Mouse (Mus musculus) stomach, embryonic 16.5 days (tissue): ENCODE results near the gene Abhd2. TPM values are rescaled to one million over a fixed set of nuclear protein-coding genes. Genes with fewer than 3 reads are reported as not detected.

ENCODE experiments used
- ATAC-seq: fragments of 200-750 bp; cut with Nextera tagmentation; 2 replicates; pipeline ENCODE4 v1.8.0; 2017; ENCODE audit warnings: moderate number of reproducible peaks, moderate TSS enrichment; ENCODE audit not compliant: insufficient read depth, low FRiP score
- H3K27ac ChIP-seq: fragments of 300-500 bp; sonication (generic); 2 replicates; pipeline ENCODE4 v1.5.1; 2014; ENCODE audit warnings: low read length
- H3K27me3 ChIP-seq: fragments of 300-500 bp; sonication (generic); 2 replicates; pipeline ENCODE4 v1.6.1; 2014; ENCODE audit warnings: low read length, control low read depth, mixed read lengths; ENCODE audit not compliant: control insufficient read depth, insufficient read depth
- H3K36me3 ChIP-seq: fragments of 300-500 bp; sonication (generic); 2 replicates; pipeline ENCODE4 v1.6.1; 2014; ENCODE audit warnings: low read length; ENCODE audit not compliant: control insufficient read depth, insufficient read depth
- H3K4me1 ChIP-seq: fragments of 300-500 bp; sonication (generic); 2 replicates; pipeline ENCODE4 v1.6.1; 2014; ENCODE audit warnings: low read length, control low read depth, mixed read lengths; ENCODE audit not compliant: control insufficient read depth, insufficient read depth
- H3K4me2 ChIP-seq: fragments of 300-500 bp; sonication (generic); 2 replicates; pipeline ENCODE4 v1.6.1; 2014; ENCODE audit warnings: low read depth, low read length, mixed read lengths
- H3K4me3 ChIP-seq: fragments of 300-500 bp; sonication (generic); replicated peaks from 2 replicates; pipeline ENCODE4 v1.5.1; 2014; ENCODE audit warnings: mild to moderate bottlenecking, low read length
- H3K9ac ChIP-seq: fragments of 300-500 bp; sonication (generic); 2 replicates; pipeline ENCODE4 v1.6.1; 2014; ENCODE audit warnings: low read length
- H3K9me3 ChIP-seq: fragments of 300-500 bp; sonication (generic); replicated peaks from 2 replicates; pipeline ENCODE4 v1.6.1; 2016; ENCODE audit warnings: low read length, control low read depth; ENCODE audit not compliant: control insufficient read depth
- WGBS: fragments of 180-500 bp; shearing (Covaris S2); extraction: QIAGEN DNeasy Blood & Tissue Kit; methylation state at CpG from one replicate; pipeline ENCODE4 v1.1.7; 2014; 5-methylcytosine and 5-hydroxymethylcytosine counted together
- polyA plus RNA-seq: library from polyadenylated mRNA; unstranded; fragments of >200 nt; fragmentation: Nextera tagmentation; extraction: Ambion mirVana; gene quantifications from 2 replicates; pipeline ENCODE4 v1.2.1, GENCODE M21; 2015

Gene Abhd2
- polyA plus RNA-seq, 1 experiment from 2014 or later, result 13.8 TPM

DNA sequence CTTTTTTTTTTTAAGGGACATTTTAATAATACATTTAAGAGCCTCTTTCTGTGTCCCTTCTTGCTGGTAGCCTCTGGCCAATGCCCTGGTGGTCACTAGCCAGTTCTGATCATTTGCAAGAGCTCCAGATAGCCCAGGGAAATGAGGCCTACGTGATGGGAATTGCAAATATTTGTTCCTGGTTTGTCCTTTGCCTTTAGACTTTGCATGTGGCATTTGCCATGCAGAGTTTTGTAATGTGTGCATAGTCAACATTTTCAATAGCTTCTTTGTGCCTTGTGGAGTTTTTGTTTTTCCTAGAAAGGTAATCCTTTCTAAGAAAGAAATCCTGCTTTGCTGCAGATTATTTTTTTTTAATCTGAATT, 37.2 kb downstream of the Abhd2 start:
- H3K27me3 ChIP-seq, result no peaks in the 10 kb centered on the region
- H3K36me3 ChIP-seq, result no peaks in the 10 kb centered on the region
- H3K4me1 ChIP-seq, result peaks cover 54% of the 10 kb centered on the region
- WGBS, result 45% methylated on average over 1 of the region's 1 CpGs
- H3K9ac ChIP-seq, result no peak overlapping the region
- ATAC-seq, result no peak
- H3K27ac ChIP-seq, result peak overlapping the region; percentile 72; the same call in 1 of the 2 replicates
- H3K4me3 ChIP-seq, result no peak overlapping the region
- H3K4me2 ChIP-seq, result 0 out of 2 replicates have a peak overlapping the region, but pooled peaks have one; percentile 3
- H3K9me3 ChIP-seq, result no peaks in the 10 kb centered on the region

GRCm38 (mm10) chr7:79311420-79311988, 38.5 kb downstream of the Abhd2 start:
- Histone ChIP-seq H3K9ac (no peak overlapping the region), H3K36me3 (no peaks in the 10 kb centered on the region)
- 83% methylated on average over 5 of the region's 5 CpGs for WGBS

DNA sequence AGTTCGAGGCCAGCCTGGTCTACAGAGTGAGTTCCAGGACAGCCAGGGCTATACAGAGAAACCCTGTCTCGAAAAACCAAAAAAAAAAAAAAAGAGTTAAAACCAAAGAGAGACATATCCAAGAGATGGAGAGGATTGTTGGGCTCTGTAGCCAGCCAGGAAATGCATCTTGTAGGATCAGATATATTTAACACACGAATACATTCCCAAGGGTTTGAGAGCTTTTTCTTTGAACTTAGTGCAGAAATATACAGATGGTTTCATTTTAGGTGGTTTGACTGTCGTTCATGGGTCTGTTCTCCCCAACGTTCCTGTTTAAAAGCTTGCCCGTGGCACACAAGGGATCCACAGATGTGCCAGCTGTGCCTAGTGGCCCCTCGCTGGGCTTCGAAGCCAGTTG, 39.2 kb downstream of the Abhd2 start:
- no peak overlapping the region for H3K4me2 ChIP-seq
- WGBS, result 61% methylated on average over 7 of the region's 8 CpGs
- no peak for ATAC-seq
- no peaks in the 10 kb centered on the region for H3K27me3 ChIP-seq
- H3K9ac ChIP-seq, result peak overlapping the region; percentile 27
- H3K4me1 ChIP-seq, result peaks cover 64% of the 10 kb centered on the region
- no peaks in the 10 kb centered on the region for H3K9me3 ChIP-seq
- no peaks in the 10 kb centered on the region for H3K36me3 ChIP-seq
- H3K27ac ChIP-seq, result peak overlapping the region; percentile 82
- no peak overlapping the region for H3K4me3 ChIP-seq

More at GRCm38 (mm10) chr7:79311420-79311988, 38.5 kb downstream of the Abhd2 start:
- no peak overlapping the region for H3K4me3 ChIP-seq
- H3K9me3 ChIP-seq, result no peaks in the 10 kb centered on the region
- H3K4me2 ChIP-seq, result no peak overlapping the region
- no peaks in the 10 kb centered on the region for H3K27me3 ChIP-seq
- no peak overlapping the region; the same call in 1 of the 2 replicates for H3K27ac ChIP-seq
- H3K4me1 ChIP-seq, result peaks cover 60% of the 10 kb centered on the region
- no peak for ATAC-seq

DNA sequence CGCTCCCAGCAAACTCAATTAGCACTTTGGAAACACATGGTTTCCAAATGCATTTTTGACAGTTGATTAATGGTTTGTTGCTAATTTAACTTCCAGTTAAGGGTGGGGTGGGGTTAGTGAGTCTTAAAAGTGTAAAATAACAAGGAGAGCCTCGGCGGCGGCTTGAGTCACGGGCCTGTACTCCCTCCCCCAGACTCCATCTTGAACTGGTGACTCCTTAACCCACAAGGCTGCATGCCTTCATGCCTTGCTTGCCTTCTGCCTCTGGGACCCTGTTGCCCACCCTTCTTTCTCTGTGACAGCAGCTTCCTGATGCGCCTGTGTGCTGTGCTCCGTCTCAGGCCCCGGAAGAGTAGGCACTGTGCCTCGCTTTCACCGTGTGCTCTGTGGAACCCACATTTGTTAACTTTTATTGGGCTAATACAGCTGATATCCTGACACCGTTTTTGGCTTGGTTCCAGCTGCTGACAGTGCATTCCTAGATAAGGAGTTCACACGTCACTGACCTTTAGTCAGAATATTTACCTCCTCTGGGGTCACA, 40.6 kb downstream of the Abhd2 start:
- peak overlapping the region; percentile 82 for H3K27ac ChIP-seq
- peaks cover 75% of the 10 kb centered on the region for H3K4me1 ChIP-seq

DNA sequence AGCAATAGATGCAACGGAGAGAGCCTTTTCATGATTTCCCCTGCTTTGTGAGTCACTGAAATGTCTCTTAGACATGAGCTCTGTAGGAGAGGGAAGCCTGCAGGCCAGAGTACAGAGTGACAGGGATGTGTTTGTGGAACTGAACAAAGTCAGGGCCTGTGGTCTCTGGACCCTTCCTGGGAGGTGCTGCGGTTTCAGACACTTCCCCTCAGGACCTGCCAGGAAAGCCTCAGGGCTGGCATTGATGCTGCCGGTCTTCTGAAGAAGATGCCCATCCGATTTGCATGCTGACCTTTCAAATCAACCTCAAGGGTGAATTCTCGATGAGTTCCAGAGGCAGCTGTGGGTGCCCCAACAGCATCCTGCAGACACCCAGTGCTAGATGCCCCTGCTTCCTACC, 41.5 kb downstream of the Abhd2 start:
- H3K4me3 ChIP-seq, result no peak overlapping the region
- no peaks in the 10 kb centered on the region for H3K27me3 ChIP-seq
- no peak overlapping the region for H3K27ac ChIP-seq
- no peak overlapping the region for H3K4me2 ChIP-seq
- no peaks in the 10 kb centered on the region for H3K36me3 ChIP-seq
- ATAC-seq, result no peak
- no peak overlapping the region for H3K9ac ChIP-seq
- H3K9me3 ChIP-seq, result no peaks in the 10 kb centered on the region
- peaks cover 67% of the 10 kb centered on the region for H3K4me1 ChIP-seq
- 68% methylated on average over 5 of the region's 5 CpGs for WGBS

More for the DNA sequence above, 40.6 kb downstream of the Abhd2 start:
- Histone ChIP-seq H3K9ac (peak overlapping the region; percentile 56), H3K4me3 (no peak overlapping the region), H3K27me3 (no peaks in the 10 kb centered on the region), H3K9me3 (no peaks in the 10 kb centered on the region), H3K36me3 (no peaks in the 10 kb centered on the region), H3K4me2 (peak overlapping the region; percentile 38)
- ATAC-seq, result peak; percentile 51; the same call in 1 of the 2 replicates
- WGBS, result 20% methylated on average over 12 of the region's 12 CpGs

DNA sequence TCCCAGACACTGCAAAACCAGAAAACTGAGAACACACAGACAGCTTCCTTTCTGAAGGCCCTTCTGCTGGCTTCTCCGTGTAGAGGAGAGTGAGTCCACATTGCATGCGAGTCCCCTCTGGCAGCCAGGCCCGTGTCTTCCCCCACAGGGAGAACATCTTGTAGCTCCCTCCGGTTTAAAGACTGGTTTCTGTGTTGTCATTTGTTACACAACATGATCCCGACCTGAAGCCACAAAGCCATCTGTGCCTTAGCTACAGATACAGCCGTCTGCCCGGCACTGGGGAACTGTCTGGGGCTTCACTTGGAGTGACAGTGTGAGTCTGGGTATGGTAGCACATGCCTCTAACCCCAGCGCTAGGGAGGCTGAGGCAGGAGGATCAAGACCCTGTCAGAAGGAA, 42.1 kb downstream of the Abhd2 start:
- H3K4me3 ChIP-seq, result no peak overlapping the region
- H3K36me3 ChIP-seq, result no peaks in the 10 kb centered on the region
- H3K27me3 ChIP-seq, result no peaks in the 10 kb centered on the region
- peaks cover 61% of the 10 kb centered on the region for H3K4me1 ChIP-seq
- H3K27ac ChIP-seq, result peak overlapping the region; percentile 60; the same call in 1 of the 2 replicates
- WGBS, result 62% methylated on average over 8 of the region's 8 CpGs
- ATAC-seq, result no peak
- no peak overlapping the region for H3K9ac ChIP-seq
- no peak overlapping the region for H3K4me2 ChIP-seq
- no peaks in the 10 kb centered on the region for H3K9me3 ChIP-seq

DNA sequence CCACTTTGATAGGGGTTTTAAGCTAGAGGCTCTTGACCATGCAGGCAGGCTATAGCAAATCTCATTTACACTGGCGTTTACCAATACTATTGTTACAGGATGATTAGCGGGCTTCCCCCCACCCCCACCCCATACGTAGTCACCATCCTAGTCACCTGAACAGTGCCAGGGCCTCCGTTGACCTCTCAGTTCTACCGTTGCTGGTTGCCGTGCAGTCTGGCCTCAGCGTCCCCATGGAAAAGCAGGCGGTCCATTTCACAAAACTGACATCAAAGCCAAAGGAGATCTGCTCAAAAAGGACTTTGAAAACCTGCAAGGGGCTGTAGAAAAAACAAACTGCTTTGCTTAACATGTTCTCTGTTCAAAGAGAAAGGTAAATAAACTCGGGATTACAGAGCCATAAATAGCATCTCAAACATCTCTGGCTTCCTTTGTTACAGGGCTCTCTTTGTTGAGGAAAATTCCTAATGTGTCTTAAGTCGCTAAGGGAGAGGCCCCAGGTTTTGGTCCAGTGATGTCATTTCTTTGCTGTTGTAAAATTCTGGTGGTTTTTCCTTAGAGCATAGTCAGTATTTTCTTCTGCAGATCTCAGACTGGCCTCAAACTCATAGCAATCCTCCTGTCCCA, 43.2 kb downstream of the Abhd2 start:
- peak overlapping the region; percentile 40; the same call in 1 of the 2 replicates for H3K9ac ChIP-seq
- no peak for ATAC-seq
- peak overlapping the region; percentile 60 for H3K27ac ChIP-seq
- H3K9me3 ChIP-seq, result no peaks in the 10 kb centered on the region
- no peak overlapping the region for H3K4me2 ChIP-seq
- H3K36me3 ChIP-seq, result no peaks in the 10 kb centered on the region
- no peak overlapping the region for H3K4me3 ChIP-seq
- no peaks in the 10 kb centered on the region for H3K27me3 ChIP-seq
- 27% methylated on average over 10 of the region's 10 CpGs for WGBS
- H3K4me1 ChIP-seq, result peaks cover 61% of the 10 kb centered on the region

DNA sequence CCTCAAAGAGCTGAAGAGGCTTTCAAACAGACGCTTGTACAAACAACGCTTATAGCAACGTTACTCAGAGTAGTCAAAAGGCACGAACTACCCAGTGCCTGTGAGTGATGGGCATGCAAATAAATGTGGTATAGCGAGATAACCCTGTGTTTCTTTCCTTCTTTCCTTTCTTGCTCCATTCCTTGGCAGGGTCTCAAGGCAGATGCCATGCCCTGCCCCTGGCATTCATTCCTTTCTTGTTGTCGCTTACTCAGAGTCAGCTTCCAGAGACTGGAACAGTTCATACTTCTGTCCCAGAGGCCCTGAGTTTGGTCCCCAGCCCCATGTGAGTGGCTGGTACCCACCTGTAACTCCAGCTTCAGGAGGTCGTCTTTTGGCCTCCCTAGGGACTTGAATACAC, 44.6 kb downstream of the Abhd2 start:
- Histone ChIP-seq H3K27ac (peak overlapping the region; percentile 81), H3K4me1 (peaks cover 49% of the 10 kb centered on the region)

GRCm38 (mm10) chr7:79318110-79318801, 45.3 kb downstream of the Abhd2 start:
- Histone ChIP-seq H3K27me3 (no peaks in the 10 kb centered on the region), H3K4me2 (no peak overlapping the region), H3K4me1 (peaks cover 42% of the 10 kb centered on the region), H3K9me3 (no peaks in the 10 kb centered on the region), H3K4me3 (no peak overlapping the region), H3K27ac (peak overlapping the region; percentile 81), H3K9ac (0 out of 2 replicates have a peak overlapping the region, but pooled peaks have one; percentile 13), H3K36me3 (no peaks in the 10 kb centered on the region)
- no peak for ATAC-seq
- WGBS, result 41% methylated on average over 13 of the region's 13 CpGs

More for the DNA sequence above, 44.6 kb downstream of the Abhd2 start:
- Histone ChIP-seq H3K9me3 (no peaks in the 10 kb centered on the region), H3K36me3 (no peaks in the 10 kb centered on the region), H3K4me2 (no peak overlapping the region), H3K9ac (no peak overlapping the region), H3K27me3 (no peaks in the 10 kb centered on the region), H3K4me3 (no peak overlapping the region)
- 55% methylated on average over 7 of the region's 7 CpGs for WGBS
- ATAC-seq, result no peak; the same call in 1 of the 2 replicates
